Mouse (Mus musculus) liver (tissue): ENCODE data around the gene 1700066M21Rik.

ENCODE experiments used
- DNase-seq: peaks from one replicate; pipeline ENCODE4 v3.0.0-alpha.2; 2020; ENCODE audit warnings: mixed read lengths

The 1700066M21Rik gene

GRCm38 (mm10) chr1:57394051-57394450 lies 16.6 kb downstream of the 1700066M21Rik start:
- peak; percentile 61 for DNase-seq

DNA sequence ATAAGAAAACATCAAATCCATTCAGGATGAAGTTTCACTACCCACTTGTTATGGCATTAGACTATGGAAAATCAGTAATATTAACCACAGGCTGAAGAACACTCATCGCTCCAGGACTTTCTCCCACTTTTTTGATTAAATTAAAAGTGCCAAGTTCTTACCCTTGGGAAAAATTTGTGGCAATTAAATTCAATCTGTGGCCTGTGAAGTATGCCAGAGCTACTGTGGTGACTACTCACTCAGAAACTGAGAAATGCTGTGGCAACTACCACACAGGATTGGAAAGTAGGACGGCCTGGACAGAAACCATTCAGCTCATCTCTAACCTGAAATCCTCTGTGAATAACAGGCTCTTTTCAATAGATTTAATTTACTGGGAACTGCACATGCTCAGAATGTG lies 22.9 kb downstream of the 1700066M21Rik start:
- no peak for DNase-seq

GRCm38 (mm10) chr1:57400877-57401276 lies 23.5 kb downstream of the 1700066M21Rik start:
- no peak for DNase-seq

- DNase-seq: no peak
Measured at GRCm38 (mm10) chr1:57402116-57402515, 24.7 kb downstream of the 1700066M21Rik start.

GRCm38 (mm10) chr1:57406187-57407151 lies 29.0 kb downstream of the 1700066M21Rik start, which contains the start of the genes Maip1 and Tyw5:
Gene Maip1 (plus strand): TSS chr1:57406328.
Gene Tyw5 (minus strand): TSS chr1:57407101.
- peak; percentile 79 for DNase-seq

DNA sequence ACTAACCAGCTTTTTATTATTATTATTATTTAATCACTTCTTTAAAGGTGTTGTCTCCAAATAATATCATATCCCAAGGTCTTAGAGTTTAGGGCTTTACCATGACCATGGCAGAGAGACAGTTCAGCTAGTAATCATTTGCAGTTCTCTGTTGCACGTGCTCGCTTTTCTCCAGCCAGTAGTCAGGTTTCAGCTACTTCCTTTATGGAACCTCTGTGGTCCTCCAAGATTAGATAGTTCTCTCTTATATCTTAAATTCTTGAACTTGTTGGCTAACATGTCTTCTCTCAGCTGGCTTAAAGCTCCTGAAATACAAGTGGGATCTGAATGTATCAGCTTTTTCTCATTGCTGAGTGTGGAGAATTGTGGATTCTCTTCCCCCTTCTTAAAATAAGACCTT lies 31.6 kb downstream of the 1700066M21Rik start:
- DNase-seq: no peak

- no peak for DNase-seq
Measured at GRCm38 (mm10) chr1:57413397-57413796, 36.0 kb downstream of the 1700066M21Rik start.

GRCm38 (mm10) chr1:57423696-57424095 lies 46.3 kb downstream of the 1700066M21Rik start:
- no peak for DNase-seq

DNA sequence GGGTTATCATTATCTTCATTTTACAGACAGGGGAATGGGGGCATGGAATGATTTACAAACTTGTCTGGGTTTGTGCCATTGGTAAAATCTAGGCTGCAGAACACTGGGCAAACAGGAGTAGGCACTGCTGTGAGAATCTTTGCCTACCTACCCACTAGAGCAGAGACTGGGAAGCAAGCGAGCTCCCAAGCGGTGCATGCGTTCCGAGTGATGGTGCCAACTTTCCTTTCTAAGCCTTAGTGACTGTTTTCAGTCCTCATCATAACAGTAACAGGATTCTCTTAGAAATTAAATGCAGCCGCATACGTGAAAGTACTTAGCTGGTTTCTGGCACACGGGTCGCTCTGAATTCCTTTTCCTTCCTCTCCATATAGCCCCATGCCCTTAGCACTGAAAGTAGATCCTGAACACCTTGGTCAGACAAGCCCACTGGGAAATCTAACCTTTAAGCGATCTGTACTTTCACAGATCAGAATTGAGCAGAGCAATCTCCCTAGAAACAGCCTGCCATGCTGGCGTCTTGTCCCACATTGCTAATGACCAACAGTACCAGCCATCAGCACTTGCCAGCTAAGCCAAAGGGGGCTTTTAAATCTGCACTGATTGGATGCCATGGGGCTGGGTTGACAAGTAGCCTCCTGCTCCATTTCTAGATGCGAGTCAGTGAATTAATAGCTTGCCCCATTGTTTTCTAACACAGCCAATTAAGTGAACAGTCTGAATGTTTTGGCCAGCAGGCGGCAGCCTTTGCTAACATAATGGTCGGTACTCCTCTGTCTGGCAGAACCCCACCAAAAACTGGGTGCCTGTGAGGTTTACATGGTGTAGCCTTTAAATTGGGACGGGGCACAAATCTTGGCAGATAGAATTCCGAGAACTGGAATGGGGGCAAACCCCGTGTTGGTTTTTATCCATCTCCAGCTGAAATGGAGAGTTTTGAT lies 51.2 kb downstream of the 1700066M21Rik start:
- peak; percentile 75 for DNase-seq

DNA sequence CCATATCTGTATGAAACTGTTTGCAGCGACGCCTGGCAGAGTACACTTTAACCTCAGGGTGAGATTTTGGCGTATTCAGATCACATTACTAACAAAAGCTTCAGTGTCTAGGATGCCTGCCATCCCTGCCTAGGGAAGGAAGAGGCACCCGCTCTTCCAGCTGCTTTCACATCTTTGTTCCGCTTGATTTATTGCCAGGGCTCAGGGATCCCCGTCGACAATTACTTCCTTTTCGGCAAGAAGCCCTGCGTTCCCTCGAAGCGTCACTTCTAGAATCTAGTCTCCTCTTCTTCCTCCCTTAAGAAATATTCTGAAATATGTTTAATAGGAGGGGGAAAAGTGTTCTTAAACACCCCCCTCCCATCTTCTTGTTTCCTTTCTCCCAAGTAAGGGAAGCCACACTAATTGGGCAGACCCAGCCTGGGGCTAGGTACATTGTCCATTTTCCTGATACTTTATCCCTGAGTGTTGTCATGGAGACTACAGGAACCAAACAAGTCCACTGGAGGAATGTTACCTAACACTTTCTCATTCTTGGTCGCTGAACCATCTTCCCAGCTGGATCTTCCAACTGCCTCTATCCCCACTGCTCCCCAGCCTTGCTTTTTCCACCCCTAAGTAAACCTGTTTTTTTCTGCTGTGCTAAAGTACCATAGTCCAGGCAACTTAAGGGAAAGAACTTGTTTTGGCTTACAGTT lies 52.5 kb downstream of the 1700066M21Rik start:
- peak; percentile 10 for DNase-seq

DNA sequence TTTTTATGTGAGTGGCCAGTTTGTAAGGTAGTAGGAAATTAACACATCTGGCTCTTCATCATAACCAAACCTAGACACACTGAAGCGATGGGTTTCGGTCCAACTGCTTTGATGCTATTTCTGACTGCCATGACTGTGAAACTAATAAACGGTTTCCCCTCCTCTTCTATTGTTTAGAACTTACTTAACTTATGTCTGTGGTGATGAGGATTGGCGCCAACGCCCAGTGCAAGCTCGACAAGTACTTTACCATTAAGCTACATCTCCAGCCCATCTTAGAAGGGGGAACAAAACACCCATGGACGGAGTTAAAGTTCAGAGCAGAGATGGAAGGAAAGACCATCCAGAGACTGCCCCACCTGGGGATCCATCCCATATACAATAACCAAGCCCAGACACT lies 55.7 kb downstream of the 1700066M21Rik start:
- no peak for DNase-seq
